Mouse (Mus musculus) CH12.LX (cell line): Measurements from ENCODE around the gene Clic5. TPM values are rescaled to one million over a fixed set of nuclear protein-coding genes. Genes with fewer than 3 reads are reported as not detected.

Experiments
- DNase-seq: peaks from one replicate; pipeline ENCODE4 v3.0.0-alpha.2; 2013; ENCODE audit errors: extremely low read depth
- H3K27ac ChIP-seq: 2 replicates; pipeline ENCODE4 v1.5.1; 2012; ENCODE audit warnings: low read depth, mild to moderate bottlenecking, control low read depth, moderate library complexity; ENCODE audit not compliant: insufficient read depth
- H3K27me3 ChIP-seq: replicated peaks from 2 replicates; pipeline ENCODE3; 2012; ENCODE audit warnings: inconsistent platforms
- H3K36me3 ChIP-seq, 2 experiments: replicated peaks in 1 of 2; 2 replicates each; pipeline versions ENCODE3 to v1.6.1; 2012; ENCODE audit warnings: inconsistent platforms in 1 of 2, low read length in 1 of 2, mild to moderate bottlenecking in 1 of 2, mixed read lengths in 1 of 2, moderate library complexity in 1 of 2; ENCODE audit not compliant: control insufficient read depth in 1 of 2, insufficient read depth in 1 of 2
- H3K4me1 ChIP-seq, 2 experiments: 2 replicates each; pipeline ENCODE4 v1.6.1; 2012; ENCODE audit warnings: inconsistent platforms in 1 of 2, moderate library complexity in 1 of 2; ENCODE audit not compliant: insufficient read depth in 2 of 2, control insufficient read depth in 1 of 2
- H3K4me2 ChIP-seq: 2 replicates; pipeline ENCODE4 v1.6.1; 2012; ENCODE audit warnings: low read depth, mild to moderate bottlenecking, control low read depth; ENCODE audit not compliant: poor library complexity, insufficient read depth, severe bottlenecking
- H3K4me3 ChIP-seq, 3 experiments: fragments of 150-350 bp in 1 of 3; sonication (generic) in 1 of 3; replicated peaks in 1 of 3; 2 replicates each; pipeline versions ENCODE3 to v1.5.1; 2011 to 2012; ENCODE audit warnings: low read depth in 2 of 3, low read length in 2 of 3, mild to moderate bottlenecking in 2 of 3, moderate library complexity in 2 of 3, control low read depth in 1 of 3, improper control_type of control experiment in 1 of 3, inconsistent platforms in 1 of 3, mixed read lengths in 1 of 3; ENCODE audit not compliant: poor library complexity in 1 of 3
- H3K79me2 ChIP-seq: replicated peaks from 2 replicates; pipeline ENCODE4 v1.6.1; 2012; ENCODE audit warnings: mild to moderate bottlenecking, moderate library complexity; ENCODE audit not compliant: control insufficient read depth, poor library complexity, insufficient read depth, severe bottlenecking; ENCODE audit errors: extremely low read depth
- H3K9ac ChIP-seq: 2 replicates; pipeline ENCODE4 v1.6.1; 2012; ENCODE audit warnings: low read depth, mild to moderate bottlenecking, control low read depth, moderate library complexity; ENCODE audit not compliant: insufficient read depth
- H3K9me3 ChIP-seq: replicated peaks from 2 replicates; pipeline ENCODE3; 2012; ENCODE audit warnings: low read length, inconsistent platforms, mixed read lengths
- CHD1 ChIP-seq: IDR thresholded peaks from 2 replicates; pipeline ENCODE4 v1.6.1; 2012; ENCODE audit warnings: low read depth, low read length, improper control_type of control experiment, inconsistent platforms
- CHD2 ChIP-seq: IDR thresholded peaks from 2 replicates; pipeline ENCODE4 v1.6.1; 2011; ENCODE audit warnings: low read length, improper control_type of control experiment
- E2F4 ChIP-seq: IDR thresholded peaks from 2 replicates; pipeline ENCODE4 v1.6.1; 2011; ENCODE audit warnings: low read depth, low read length, improper control_type of control experiment; ENCODE audit not compliant: insufficient replicate concordance
- ELF1 ChIP-seq: IDR thresholded peaks from 2 replicates; pipeline ENCODE4 v1.6.1; 2014; ENCODE audit warnings: low read depth, mild to moderate bottlenecking, inconsistent platforms, low read length, improper control_type of control experiment
- EP300 ChIP-seq: IDR thresholded peaks from 2 replicates; pipeline ENCODE4 v1.6.1; 2011; ENCODE audit warnings: low read length, improper control_type of control experiment
- ETS1 ChIP-seq: conservative IDR thresholded peaks from 2 replicates; pipeline ENCODE4 v1.6.1; 2012; ENCODE audit warnings: low read depth, mild to moderate bottlenecking, inconsistent platforms, low read length, improper control_type of control experiment, moderate library complexity
- JUN ChIP-seq: IDR thresholded peaks from 2 replicates; pipeline ENCODE4 v1.6.1; 2011; ENCODE audit warnings: low read depth, mild to moderate bottlenecking, low read length, improper control_type of control experiment, moderate library complexity; ENCODE audit not compliant: insufficient read depth
- JUND ChIP-seq: conservative IDR thresholded peaks from 2 replicates; pipeline ENCODE4 v1.6.1; 2011; ENCODE audit warnings: low read depth, low read length, improper control_type of control experiment
- KAT2A ChIP-seq: IDR thresholded peaks from 2 replicates; pipeline ENCODE4 v1.6.1; 2012; ENCODE audit warnings: low read length, improper control_type of control experiment, inconsistent platforms; ENCODE audit not compliant: insufficient replicate concordance
- MAFK ChIP-seq: IDR thresholded peaks from 2 replicates; pipeline ENCODE4 v1.6.1; 2011; ENCODE audit warnings: low read length, improper control_type of control experiment; ENCODE audit not compliant: insufficient replicate concordance
- MAZ ChIP-seq: IDR thresholded peaks from 2 replicates; pipeline ENCODE4 v1.6.1; 2012; ENCODE audit warnings: low read depth, mild to moderate bottlenecking, inconsistent platforms, low read length, improper control_type of control experiment, moderate library complexity
- NRF1 ChIP-seq: IDR thresholded peaks from 2 replicates; pipeline ENCODE4 v1.6.1; 2014; ENCODE audit warnings: low read depth, mild to moderate bottlenecking, inconsistent platforms, low read length, improper control_type of control experiment, moderate library complexity
- PAX5 ChIP-seq: IDR thresholded peaks from 2 replicates; pipeline ENCODE4 v1.6.1; 2012; ENCODE audit warnings: low read length, inconsistent platforms, mixed read lengths
- RCOR1 ChIP-seq: conservative IDR thresholded peaks from 2 replicates; pipeline ENCODE4 v1.6.1; 2012; ENCODE audit warnings: low read depth, mild to moderate bottlenecking, inconsistent platforms, low read length, improper control_type of control experiment
- UBTF ChIP-seq: IDR thresholded peaks from 2 replicates; pipeline ENCODE4 v1.6.1; 2012; ENCODE audit warnings: low read depth, mild to moderate bottlenecking, inconsistent platforms, low read length, improper control_type of control experiment, moderate library complexity
- USF2 ChIP-seq: conservative IDR thresholded peaks from 2 replicates; pipeline ENCODE4 v1.6.1; 2011; ENCODE audit warnings: low read depth, low read length, improper control_type of control experiment
- ZC3H11A ChIP-seq: IDR thresholded peaks from 2 replicates; pipeline ENCODE4 v1.6.1; 2012; ENCODE audit warnings: low read depth, mild to moderate bottlenecking, inconsistent platforms, low read length, improper control_type of control experiment
- ZNF384 ChIP-seq: IDR thresholded peaks from 2 replicates; pipeline ENCODE4 v1.6.1; 2012; ENCODE audit warnings: low read depth, low read length, improper control_type of control experiment, inconsistent platforms
- dilution Hi-C: fragments of 300-500 bp; cut with MboI; formaldehyde crosslinking; loops from 2 replicates; pipeline ENCODE4 v1.14.3; 2020; ENCODE audit warnings: low sequenced_read_pairs; ENCODE audit not compliant: extremely low pct_unique_long_range_greater_than_20kb, extremely low pct_ligation_motif_present
- in situ Hi-C: fragments of 300-500 bp; cut with MboI; formaldehyde crosslinking; loops from 3 replicates; pipeline ENCODE4 v1.14.3; 2019; ENCODE audit warnings: low sequenced_read_pairs, low pct_ligation_motif_present, low pct_unique_long_range_greater_than_20kb, mixed read lengths
- polyA plus RNA-seq: library from polyadenylated mRNA; unstranded; fragments of >175 nt; gene quantifications from 2 replicates; pipeline ENCODE4 v1.2.1, GENCODE M21; 2012; ENCODE audit warnings: low read depth; ENCODE audit not compliant: insufficient read length
- total RNA-seq, 2 experiments: library from RNA; depleted of rRNA; stranded (reverse); fragments of 300-350 nt in 1 of 2; fragments of >200 nt in 1 of 2; gene quantifications; 2 replicates each; pipeline ENCODE4 v1.2.3; 2012 to 2014

The Clic5 gene
- total and polyA plus RNA-seq, 3 experiments: not detected

GRCm38 (mm10) chr17:44252653-44253052 is 64.3 kb downstream of the Clic5 start:
- peaks cover 7 to 24% of the 10 kb centered on the region in 2 experiments for H3K4me1 ChIP-seq
- H3K27me3 ChIP-seq: peaks cover 73% of the 10 kb centered on the region
- H3K36me3 ChIP-seq: no peaks in the 10 kb centered on the region
- TF ChIP-seq ZC3H11A (no peak), ELF1 (no peak), RCOR1 (no peak), CHD2 (no peak), NRF1 (no peak), UBTF (no peak), CHD1 (no peak), KAT2A (no peak), MAZ (no peak), MAFK (no peak), E2F4 (no peak), ZNF384 (no peak), JUND (no peak), PAX5 (no peak), USF2 (no peak)
- H3K4me2 ChIP-seq: no peak overlapping the region
- no peaks in the 10 kb centered on the region for H3K79me2 ChIP-seq
- DNase-seq: no peak
- H3K9ac ChIP-seq: no peak overlapping the region
- peaks cover 11% of the 10 kb centered on the region for H3K9me3 ChIP-seq
- no peak overlapping the region for H3K4me3 ChIP-seq
- in situ Hi-C loops: loop anchor here (10.0 to 25.0 kb wide), 4 partner anchors 98 to 1010 kb away; no protein-coding TSS in a partner anchor
- dilution Hi-C loops: no loop called here
- H3K27ac ChIP-seq: no peak overlapping the region

- in situ Hi-C loops: loop anchor here (10.0 to 25.0 kb wide), 4 partner anchors 100 to 1008 kb away; no protein-coding TSS in a partner anchor
- TF ChIP-seq EP300 (no peak), JUN (no peak), ETS1 (no peak), MAFK (no peak)
- DNase-seq: no peak
These were observed 66.3 kb downstream of the Clic5 start for GRCm38 (mm10) chr17:44254698-44255097.

More at GRCm38 (mm10) chr17:44254698-44255097, 66.3 kb downstream of the Clic5 start:
- peaks cover 69% of the 10 kb centered on the region for H3K27me3 ChIP-seq
- H3K4me1 ChIP-seq: peaks cover 7 to 24% of the 10 kb centered on the region in 2 experiments
- H3K4me3 ChIP-seq: no peak overlapping the region
- H3K4me2 ChIP-seq: no peak overlapping the region
- H3K9me3 ChIP-seq: peaks cover 11% of the 10 kb centered on the region
- dilution Hi-C loops: no loop called here
- H3K79me2 ChIP-seq: no peaks in the 10 kb centered on the region
- H3K36me3 ChIP-seq: no peaks in the 10 kb centered on the region
- no peak overlapping the region for H3K27ac ChIP-seq
- H3K9ac ChIP-seq: no peak overlapping the region
